Mouse (Mus musculus): ENCODE results near the gene Tlcd1.

GRCm38 (mm10) chr11:78164604-78164923, 11.9 kb upstream of the Tlcd1 start:
- TF ChIP-seq CTCF (IDR thresholded peaks at IDR 0.05; ENCODE audit: low read depth), result no peak
- no peak for TF ChIP-seq EP300 (IDR thresholded peaks at IDR 0.05; ENCODE audit: low read depth)

All from heart, postnatal 0 days (tissue).